Mouse (Mus musculus) layer of hippocampus, postnatal 14 days (tissue): ENCODE results near the gene Chrna10. TPM values are rescaled to one million over a fixed set of nuclear protein-coding genes. Genes with fewer than 3 reads are reported as not detected.

ENCODE experiments used
- DNase-seq, 2 experiments: peaks; one replicate each; pipeline ENCODE4 v3.0.0; 2021 to 2022; ENCODE audit warnings: low spot score in 2 of 2, mixed read lengths in 1 of 2
- total RNA-seq, 2 experiments: library from RNA; stranded (reverse); gene quantifications; 2 replicates each; pipeline ENCODE4 v1.2.3; 2021

Chrna10 gene
- total RNA-seq, 2 experiments from 2014 or later = 0.14 TPM; not detected in 1

DNA sequence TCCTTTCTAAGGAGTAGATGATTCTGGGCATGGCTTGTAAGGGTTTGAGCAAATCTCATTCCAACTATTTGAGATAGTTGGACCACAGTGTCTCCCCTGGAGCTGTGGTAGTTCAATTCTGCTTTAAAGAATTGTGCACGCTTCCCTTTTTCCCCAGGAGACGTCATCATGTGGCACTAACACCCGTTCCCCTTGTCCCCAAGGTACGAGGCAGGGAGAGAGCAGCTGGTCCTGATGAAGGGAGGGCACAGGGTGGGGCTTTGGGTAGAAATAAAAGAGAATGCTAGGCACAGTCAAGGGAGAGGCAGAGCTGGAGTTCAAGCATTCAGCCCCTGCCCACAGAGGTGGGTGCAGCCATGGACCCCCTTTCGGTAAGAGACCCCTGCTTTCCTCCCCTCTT, 33.8 kb downstream of the Chrna10 start, which contains the start of gene Trpc2:
Trpc2 (plus strand) TSS at position 301 of the 400 bp plus-strand sequence.
- DNase-seq = no peak

DNA sequence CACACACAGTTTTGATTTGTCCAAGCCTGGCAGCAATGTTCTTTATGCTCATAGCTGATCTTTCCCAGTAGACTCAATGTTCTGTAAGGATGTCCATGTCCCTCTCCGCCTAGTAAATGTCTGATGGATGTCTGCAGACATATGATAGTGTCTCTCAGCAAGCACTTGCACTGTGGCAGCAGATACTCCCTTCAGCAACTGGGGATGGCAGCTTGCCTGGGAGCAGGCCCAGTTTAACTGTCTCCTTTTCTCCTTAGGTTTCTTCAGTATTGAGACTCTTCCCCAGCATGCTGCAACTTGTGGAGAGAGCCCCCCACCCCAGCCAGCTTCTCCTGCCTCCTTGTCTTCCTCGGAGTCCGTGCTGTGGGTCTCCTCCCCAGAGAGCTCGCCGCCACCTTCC, 34.8 kb downstream of the Chrna10 start:
- no peak for DNase-seq

DNA sequence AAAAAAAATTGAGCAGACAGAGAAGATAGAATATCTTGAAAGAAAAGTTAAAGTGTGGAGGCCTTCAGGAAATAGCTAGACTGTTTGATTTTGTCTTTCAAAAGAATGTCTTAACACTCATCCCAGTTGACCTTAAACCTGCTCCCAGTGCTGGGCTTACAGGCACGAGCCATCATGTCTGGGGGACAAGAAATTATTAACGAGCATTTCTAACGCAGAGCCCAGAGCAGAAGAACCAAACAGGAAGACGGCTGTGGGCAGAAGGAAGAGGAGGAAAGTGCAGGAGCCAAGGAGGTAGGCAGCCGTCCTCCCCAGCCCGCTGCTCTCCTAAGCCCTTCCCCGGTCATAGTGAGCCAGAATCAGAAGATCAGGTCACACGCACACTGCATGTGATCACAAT, 36.3 kb downstream of the Chrna10 start:
- DNase-seq = no peak

DNA sequence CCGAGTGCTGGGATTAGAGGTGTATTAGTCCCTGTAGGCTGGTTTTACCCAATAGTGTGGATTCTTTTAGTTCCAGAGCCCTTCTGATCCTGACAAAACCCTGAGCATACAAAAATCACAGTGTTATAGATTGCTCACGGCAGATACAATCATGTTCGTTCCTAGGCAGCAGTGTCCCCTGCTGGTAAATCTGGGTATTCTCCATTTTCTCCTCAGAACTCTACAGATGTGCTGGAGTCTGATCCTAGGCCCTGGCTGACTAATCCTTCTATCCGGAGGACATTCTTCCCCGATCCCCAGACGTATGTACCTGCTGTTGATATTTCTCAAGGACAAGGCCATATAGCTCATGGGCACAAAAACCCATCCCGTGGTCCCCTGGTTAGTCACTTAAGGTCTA, 38.1 kb downstream of the Chrna10 start:
- DNase-seq = peak in 1 of 2 experiments; percentile 38

DNA sequence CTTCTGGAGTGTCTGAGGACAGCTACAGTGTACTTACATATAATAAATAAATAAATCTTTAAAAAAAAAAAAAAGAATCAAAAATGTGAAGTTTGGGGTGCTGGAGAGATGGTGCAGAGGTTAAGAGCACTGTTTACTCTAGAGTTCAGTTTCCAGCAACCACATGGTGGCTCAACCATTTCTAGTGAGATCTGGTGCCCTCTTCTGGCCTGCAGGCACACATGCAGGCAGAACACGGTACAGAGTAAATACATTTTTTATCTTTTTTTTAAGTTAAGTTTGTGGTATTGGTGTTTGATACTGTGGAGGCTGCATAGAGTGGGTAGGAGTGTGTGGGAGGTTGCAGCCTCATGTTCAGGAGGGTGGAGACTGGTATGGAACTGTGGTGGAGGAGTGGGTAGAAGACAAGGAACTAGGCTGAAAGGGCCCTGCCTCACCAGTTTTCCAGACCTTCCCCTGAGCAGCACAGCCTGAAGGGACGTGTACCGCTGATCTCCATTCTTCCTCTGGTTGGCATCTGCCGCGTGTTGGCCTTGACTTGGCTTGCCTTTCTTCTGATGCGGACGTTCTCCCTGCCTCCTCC, 39.8 kb downstream of the Chrna10 start:
- DNase-seq = no peak

DNA sequence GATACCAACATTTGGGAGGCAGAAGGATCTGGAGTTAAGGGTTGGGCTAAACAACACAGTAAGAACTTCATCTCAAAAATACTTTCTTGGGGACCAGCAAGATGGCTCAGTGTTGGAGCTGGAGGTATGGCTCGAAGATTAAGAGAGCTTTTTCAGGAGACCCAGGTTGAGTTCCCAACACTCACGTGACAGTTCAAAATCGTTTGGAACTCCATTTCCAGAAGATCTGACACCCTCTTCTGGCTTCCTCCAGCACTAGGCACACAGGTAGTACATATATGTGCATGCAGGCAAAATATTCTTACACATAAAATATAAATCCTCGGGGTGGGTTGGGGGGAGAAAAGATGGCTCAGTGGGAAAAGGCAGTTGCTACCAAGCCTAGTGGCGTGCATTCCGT, 50.3 kb downstream of the Chrna10 start:
- no peak for DNase-seq

DNA sequence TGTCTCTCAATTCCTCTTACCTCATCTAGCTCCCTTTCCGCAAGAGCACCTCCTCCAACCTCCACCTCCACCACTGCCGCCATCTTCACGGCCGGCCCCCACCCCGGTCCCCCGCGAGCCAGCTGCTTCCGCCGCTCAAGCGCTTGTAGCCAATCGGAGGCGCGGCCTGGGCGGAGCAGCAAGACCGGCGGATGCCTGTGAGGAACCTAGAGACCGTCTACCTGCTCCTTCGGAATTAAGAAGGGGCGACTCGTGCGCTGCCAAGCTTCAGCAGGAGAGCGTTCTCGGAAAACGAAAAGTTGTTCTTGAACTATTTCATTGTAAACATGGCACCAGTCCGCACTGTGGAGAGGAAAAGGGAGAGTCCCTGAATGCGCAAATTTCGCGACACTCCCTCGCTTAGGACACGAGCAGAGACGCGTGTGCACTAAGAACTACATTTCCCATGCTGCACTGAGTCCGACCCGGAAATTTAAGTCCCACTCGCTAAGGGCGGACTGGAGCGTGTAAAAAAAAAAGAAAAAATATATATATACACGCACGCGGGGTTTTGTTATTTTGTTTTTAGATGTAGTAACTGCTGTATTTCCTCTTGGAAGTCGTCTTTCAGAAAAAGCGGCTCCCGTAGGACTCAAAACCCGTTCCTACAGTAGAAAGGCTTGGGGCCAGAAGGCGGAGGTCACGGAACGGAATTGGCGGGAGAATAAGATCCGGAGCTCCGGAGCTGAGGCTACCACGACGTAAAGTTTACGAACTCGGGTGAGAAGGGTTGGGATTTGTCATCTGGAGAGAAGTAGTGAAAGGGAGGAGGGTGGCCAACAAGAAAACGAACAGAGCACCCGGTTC, 51.4 kb downstream of the Chrna10 start, which contains the start of the genes Rnf121, Xndc1 and Xntrpc:
Rnf121 (minus strand) TSS at position 424 of the 846 bp plus-strand sequence.
Xndc1 (plus strand) TSS at position 466 of the 846 bp plus-strand sequence.
Xntrpc (plus strand) TSS at position 668 of the 846 bp plus-strand sequence.
- DNase-seq = peak; percentile 94 to 96

DNA sequence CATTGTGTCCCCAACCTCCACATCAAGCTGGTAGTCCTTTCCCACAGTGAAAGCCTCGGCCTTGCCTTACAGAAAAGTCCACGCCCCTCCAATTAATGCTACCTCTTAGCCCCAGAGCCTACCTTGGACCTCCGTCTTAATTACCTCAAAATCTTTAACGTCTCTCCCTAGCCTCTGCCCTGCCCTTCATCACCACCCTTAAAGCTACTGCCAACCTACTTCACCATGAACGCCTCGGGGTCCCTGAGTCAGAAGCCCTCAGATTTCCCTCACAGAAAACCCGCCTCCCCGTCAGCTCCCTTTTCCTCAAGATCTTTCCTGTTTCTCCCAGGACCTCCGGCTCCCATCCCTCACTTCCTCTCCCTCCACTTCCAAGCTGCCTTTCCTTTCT, 52.0 kb downstream of the Chrna10 start:
- no peak for DNase-seq

DNA sequence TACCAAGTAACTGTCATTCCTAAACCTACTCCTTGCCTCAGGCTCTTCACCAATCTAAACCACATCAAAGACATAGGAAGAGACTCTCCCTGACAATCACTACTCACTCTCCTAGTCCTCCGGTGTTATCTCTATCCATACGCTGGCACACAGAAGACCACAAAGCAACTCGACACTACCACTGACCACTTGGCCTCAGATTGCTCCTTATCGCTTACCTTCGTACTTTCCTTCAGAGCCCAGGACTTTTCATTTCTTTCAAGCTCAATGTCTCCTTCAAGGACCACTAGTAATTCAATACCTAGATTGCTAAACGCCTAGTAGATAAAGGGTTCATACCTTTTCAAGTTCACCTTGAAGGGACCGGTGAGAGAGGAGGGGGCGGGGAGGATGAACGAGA, 52.7 kb downstream of the Chrna10 start:
- no peak for DNase-seq

DNA sequence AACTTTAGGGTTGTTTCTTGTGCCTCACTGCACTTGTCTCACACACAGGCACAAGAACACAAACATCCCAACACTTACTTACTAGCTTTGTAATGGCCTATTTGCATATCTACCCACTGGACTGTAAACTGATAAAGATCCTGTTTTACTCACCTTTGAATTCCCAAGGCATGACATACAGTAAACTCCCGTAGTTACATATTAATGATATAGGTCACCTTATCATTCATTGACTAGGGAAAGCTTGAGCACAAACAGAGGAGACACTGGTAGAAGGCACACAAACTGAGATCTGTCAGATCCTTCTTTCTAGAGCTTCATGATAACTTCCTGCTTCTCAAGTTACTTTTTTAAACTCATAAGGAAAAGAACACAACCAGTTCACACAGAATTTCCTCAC, 54.4 kb downstream of the Chrna10 start:
- no peak for DNase-seq

DNA sequence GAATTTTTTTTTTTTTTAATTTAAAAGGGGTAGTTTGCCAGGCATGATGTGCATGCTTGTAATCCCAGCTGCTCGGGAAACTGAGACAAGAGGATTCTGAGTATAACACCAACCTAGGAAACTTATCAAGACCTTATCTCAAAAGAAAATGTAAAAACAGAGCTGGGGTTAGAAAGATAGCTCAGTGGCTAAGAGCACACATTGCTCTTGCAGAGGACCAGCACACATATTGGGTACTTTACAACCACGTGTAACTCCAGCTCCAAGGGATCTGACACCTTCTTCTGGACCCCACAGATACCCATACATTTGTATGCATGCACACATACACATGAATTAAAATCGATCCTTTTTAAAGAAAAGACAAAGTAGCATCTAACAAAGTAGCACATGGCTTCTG, 55.3 kb downstream of the Chrna10 start:
- no peak for DNase-seq

Other genes with a start within 250 kb of the Chrna10 start
- 10 to 100 TPM in 1 of 2 experiments, 1 to 10 TPM in 1; 4.4 to 35.6 TPM for gene Folr1, start 246.0 kb downstream of the Chrna10 start, total RNA-seq
- 100 to 1,000 TPM in 1 of 2 experiments, 10 to 100 TPM in 1; 98.7 to 102 TPM for gene Lamtor1, start 210.9 kb downstream of the Chrna10 start, total RNA-seq
- gene Tomt, start 210.5 kb downstream of the Chrna10 start, total RNA-seq = under 1 TPM; 0.18 to 0.21 TPM
- 1 to 10 TPM; 4.8 to 7.4 TPM for gene Lrrc51, start 182.9 kb downstream of the Chrna10 start, total RNA-seq
- gene Numa1, start 182.7 kb downstream of the Chrna10 start, total RNA-seq = 10 to 100 TPM; 73.4 to 75.3 TPM
- 1 to 10 TPM; 8.4 to 8.7 TPM for gene Il18bp, start 98.1 kb downstream of the Chrna10 start, total RNA-seq
- 10 to 100 TPM; 35.0 to 40.9 TPM for gene Rnf121, start 51.4 kb downstream of the Chrna10 start, total RNA-seq
- gene Xndc1, start 51.3 kb downstream of the Chrna10 start, total RNA-seq = 10 to 100 TPM; 19.6 to 22.3 TPM
- gene Xntrpc, start 51.1 kb downstream of the Chrna10 start, total RNA-seq = 1 to 10 TPM; 1.9 to 2.3 TPM
- gene Trpc2, start 33.7 kb downstream of the Chrna10 start, total RNA-seq = under 1 TPM in 1 of 2 experiments, not detected in 1; 0.60 TPM
- gene Art1, start 15.1 kb downstream of the Chrna10 start, total RNA-seq = not detected
- gene Art5, start 7.3 kb downstream of the Chrna10 start, total RNA-seq = not detected
- 10 to 100 TPM; 34.8 to 35.9 TPM for gene Nup98, start 93.3 kb upstream of the Chrna10 start, total RNA-seq
- gene Pgap2, start 93.4 kb upstream of the Chrna10 start, total RNA-seq = 10 to 100 TPM; 24.9 to 28.8 TPM
- 10 to 100 TPM; 23.4 to 25.8 TPM for gene Rhog, start 139.2 kb upstream of the Chrna10 start, total RNA-seq
- gene Stim1, start 151.0 kb upstream of the Chrna10 start, total RNA-seq = 10 to 100 TPM; 65.6 to 66.1 TPM